Mouse (Mus musculus): ENCODE results near the gene Col25a1.

Col25a1 gene

GRCm38 (mm10) chr3:130327039-130328015, 196.0 kb downstream of the Col25a1 start:
- no peak for DNase-seq (ENCODE audit: low spot score in 2 of 2)

- peak in 1 of 2 experiments; percentile 6 for DNase-seq (ENCODE audit: low spot score in 2 of 2)
These were observed 197.6 kb downstream of the Col25a1 start for GRCm38 (mm10) chr3:130328909-130329308.

DNA sequence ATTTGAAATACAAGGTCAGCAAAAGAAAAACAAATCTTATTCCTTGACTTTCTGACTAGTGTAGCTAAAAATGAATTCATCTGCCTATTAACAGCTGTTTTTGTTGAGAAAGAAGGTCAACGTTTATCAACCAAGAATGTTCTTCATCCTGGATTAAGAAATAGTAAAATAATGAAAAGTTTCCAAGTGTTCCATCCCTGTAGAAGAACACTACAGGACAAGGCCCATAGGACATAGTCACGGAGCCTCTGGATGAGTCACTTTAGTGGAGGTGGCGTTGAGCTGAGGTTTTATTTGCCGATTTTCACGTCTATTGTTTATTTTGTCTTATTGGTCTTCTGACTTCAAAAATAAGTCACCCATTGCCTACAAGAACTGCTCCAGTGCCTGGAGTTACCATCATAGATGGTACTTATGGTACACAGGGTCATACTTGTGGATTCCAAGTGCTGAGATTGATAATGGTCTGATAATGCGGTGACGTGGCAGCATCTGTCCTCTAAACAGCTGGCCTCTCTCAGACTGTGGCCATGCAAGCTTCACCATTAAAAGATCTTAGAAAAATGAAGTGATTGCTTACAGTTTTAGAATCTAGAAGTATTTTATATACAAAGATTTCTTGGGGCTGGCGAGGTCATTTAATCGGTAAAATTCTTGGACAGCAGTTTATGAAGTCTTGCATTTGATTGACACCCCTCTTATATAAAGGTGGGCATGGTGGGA, 198.7 kb downstream of the Col25a1 start:
- DNase-seq (ENCODE audit: low spot score in 2 of 2): no peak

- DNase-seq (ENCODE audit: low spot score in 2 of 2): no peak
These were observed 199.3 kb downstream of the Col25a1 start for GRCm38 (mm10) chr3:130330556-130330950.

DNA sequence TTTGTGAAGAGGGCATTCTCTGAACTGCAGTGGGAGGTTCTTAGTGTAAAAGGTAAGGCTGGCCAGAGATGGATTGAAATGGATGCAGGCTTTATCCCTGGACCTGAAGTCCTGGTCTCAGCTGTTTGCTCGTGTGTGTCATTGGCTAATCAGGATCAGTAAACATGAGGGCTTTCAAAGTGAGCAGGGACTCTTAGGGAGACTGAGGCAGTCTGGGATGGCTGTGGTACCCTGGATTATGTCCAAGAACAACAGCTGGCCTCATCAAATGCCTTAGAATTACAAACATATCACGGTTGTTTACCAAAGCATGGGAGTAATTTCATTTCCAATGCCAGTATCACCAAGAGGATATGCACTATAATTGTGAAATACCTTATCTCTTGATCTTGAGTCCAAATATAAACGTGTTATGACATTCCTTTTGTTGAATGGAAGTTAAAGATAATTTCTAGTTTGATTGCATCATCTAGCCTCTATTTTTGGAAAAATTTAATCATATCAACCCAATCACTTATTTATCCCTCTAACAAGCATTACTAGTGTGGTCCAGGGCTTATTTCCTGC, 201.1 kb downstream of the Col25a1 start:
- no peak for DNase-seq (ENCODE audit: low spot score in 2 of 2)

- no peak for DNase-seq (ENCODE audit: low spot score in 2 of 2)
These were observed 206.6 kb downstream of the Col25a1 start for GRCm38 (mm10) chr3:130337857-130338256.

DNA sequence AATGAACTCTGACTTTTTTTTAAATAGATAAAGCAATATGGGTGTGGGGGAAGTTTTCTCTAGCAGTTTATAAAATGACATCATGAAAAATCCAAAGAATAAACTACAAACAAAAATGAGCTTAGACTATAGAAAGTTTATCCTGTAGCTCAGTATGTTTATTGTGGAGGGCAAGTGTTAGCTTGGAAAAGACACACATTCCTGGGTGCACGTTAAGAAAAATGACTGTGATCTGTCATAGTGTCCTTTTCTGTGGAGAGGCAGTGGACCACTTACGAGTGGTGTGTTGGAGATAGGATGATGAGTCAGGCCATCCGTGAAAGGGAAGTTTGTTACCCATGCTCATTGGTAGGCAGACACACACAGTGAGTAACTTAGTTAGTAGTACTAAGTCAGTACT, 207.1 kb downstream of the Col25a1 start:
- no peak for DNase-seq (ENCODE audit: low spot score in 2 of 2)

- DNase-seq (ENCODE audit: low spot score in 2 of 2): peak in 1 of 2 experiments; percentile 11
These were observed 218.9 kb downstream of the Col25a1 start for GRCm38 (mm10) chr3:130350161-130350560.

DNA sequence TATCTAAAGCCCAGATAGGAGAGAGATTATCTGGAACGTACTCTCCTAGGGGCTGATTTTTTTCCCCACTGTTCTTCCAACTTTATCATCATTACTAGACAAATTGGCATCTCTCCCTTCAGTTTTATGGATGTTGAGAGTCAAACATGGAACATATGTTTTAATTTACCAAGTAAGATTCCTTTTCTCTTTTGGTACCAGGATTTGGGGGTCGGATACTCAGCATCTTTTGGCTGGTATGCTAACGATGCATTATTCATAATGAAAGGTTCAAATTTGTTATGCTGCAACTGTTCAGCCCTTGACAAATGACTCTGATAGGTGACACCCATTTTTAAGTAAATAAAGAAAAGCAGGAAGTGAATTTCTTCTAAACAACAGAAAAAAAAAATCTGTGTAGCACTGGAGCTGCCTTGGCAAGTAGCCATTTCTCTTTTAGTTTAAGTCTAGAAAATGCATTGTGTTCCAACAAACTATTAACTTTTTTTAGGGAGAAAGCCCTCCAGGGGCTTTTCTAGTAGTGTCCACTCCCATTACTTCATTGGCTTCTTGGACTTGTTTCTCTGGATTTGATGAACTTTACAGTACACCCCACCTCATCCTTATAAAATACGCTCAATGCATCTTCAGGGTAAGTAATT, 223.2 kb downstream of the Col25a1 start:
- DNase-seq (ENCODE audit: low spot score in 2 of 2): no peak

- DNase-seq (ENCODE audit: low spot score in 2 of 2): peak in 1 of 2 experiments; percentile 6
These were observed 225.4 kb downstream of the Col25a1 start for GRCm38 (mm10) chr3:130356575-130357173.

- no peak for DNase-seq (ENCODE audit: low spot score in 2 of 2)
These were observed 229.5 kb downstream of the Col25a1 start for GRCm38 (mm10) chr3:130360813-130361212.

GRCm38 (mm10) chr3:130361922-130362321, 230.6 kb downstream of the Col25a1 start:
- no peak for DNase-seq (ENCODE audit: low spot score in 2 of 2)

GRCm38 (mm10) chr3:130362797-130363367, 231.6 kb downstream of the Col25a1 start:
- DNase-seq (ENCODE audit: low spot score in 2 of 2): no peak

DNA sequence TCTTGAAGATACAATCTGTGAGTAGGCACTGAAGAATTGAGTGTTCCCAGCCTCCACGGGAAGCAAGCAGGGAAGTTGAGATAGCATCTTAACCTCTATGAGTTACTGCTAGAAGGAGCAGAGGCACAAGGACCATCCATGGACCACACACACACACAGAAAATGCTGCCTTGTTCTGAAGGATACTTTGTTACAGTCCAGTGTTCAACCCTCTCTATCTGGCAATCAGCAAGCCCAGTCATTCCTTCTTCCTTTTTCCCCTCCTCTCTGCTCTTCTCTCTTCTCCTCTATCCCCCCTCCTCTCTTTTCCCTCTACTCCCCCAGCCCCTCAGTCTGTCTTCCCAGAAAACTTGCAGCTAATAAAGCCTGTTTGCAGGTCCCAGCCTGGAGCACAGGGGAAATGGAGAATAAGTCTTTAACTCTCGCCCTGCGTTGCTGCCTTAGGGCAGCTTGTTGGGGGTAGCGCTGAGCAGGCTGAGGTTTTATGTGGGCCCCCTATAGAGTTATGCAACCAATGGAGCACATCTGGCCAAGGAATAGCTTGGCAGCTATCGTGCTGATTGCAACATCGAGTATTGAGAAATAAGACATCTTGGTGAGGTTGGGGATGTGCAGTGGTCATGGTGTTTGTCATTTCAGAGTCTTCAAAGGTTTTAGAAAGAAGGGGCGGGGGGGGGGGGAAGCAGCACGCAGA, 235.8 kb downstream of the Col25a1 start:
- no peak for DNase-seq (ENCODE audit: low spot score in 2 of 2)

- DNase-seq (ENCODE audit: low spot score in 2 of 2): no peak
These were observed 237.1 kb downstream of the Col25a1 start for GRCm38 (mm10) chr3:130368352-130368751.

DNA sequence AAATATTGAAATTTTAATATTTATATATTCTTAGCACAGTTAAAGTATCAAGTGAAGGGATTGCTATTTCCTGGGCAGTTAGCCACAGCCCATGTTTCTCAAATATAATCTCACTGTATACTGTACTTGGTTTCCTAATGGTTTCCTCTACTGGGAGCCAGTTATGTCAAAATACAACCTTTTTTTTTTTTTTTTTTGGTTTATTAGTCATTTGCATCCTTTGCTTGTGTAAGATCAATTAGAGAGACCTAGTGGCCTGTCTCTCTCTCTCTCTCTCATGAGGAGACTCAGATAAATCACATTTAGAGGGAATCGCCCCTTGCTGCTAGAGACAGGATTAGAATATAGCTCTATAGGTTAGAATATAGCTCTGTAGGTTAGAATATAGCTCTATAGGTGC, 237.8 kb downstream of the Col25a1 start:
- no peak for DNase-seq (ENCODE audit: low spot score in 2 of 2)

DNA sequence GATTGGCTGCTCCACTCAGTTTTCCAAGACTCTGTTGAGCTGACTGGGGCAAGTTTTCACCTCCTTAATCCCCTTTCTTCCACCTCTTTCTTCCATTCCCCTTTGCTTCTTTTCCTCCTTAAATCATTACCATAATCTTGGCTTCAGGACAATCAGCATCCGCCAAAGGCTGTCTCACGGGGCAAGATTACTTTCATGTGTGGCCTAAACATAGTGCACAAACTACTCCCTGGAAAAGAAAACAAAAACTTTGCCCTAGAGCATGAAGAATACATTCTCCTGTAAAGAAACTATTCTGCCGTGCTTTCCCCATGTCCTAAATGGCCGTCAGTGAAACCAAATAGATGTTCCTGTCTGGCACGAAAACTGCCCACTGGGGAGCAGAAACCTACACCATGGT, 238.9 kb downstream of the Col25a1 start:
- no peak for DNase-seq (ENCODE audit: low spot score in 2 of 2)

- no peak for DNase-seq (ENCODE audit: low spot score in 2 of 2)
These were observed 241.8 kb downstream of the Col25a1 start for GRCm38 (mm10) chr3:130373145-130373544.

DNA sequence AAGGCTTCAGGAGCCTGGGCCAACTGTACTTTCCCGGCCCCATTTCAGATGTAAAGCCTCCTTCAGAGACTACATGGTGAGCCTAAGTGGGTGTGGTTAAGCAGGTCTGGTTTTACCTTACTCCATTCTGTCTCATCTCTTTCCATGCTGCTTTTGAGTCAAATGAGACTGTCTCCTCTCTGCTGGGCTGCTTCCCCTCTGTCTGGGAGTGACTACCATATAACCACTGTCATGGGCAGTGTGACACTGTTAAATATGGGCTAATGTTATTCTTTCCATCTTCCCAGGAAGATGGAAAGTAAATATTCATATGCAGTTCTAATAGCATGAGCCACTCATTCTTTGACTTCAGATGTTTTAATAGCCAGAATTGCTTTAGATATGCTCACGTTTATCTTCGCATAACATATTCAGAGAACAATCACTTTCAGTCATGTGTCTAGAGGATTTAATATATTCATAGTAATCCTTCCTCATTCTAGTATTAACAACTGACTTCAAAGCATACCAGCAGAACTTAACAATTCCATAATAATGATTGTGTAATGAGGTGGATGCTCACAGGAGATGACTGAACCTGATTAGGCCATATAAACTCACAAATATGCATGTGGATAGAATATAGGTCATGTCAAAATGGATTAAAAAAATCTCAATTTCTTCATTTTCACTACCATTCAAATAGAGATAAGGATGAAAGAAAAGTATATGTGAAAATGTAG, 243.5 kb downstream of the Col25a1 start:
- no peak for DNase-seq (ENCODE audit: low spot score in 2 of 2)

GRCm38 (mm10) chr3:130377786-130378185, 246.5 kb downstream of the Col25a1 start:
- no peak for DNase-seq (ENCODE audit: low spot score in 2 of 2)

Measured in left cerebral cortex, adult 9 months (tissue).